Mouse (Mus musculus) heart, embryonic 15.5 days (tissue): ENCODE results near the gene Prss46. TPM values are rescaled to one million over a fixed set of nuclear protein-coding genes. Genes with fewer than 3 reads are reported as not detected.

Experiments used
- ATAC-seq: fragments of 200-750 bp; cut with Nextera tagmentation; replicated peaks from 2 replicates; pipeline ENCODE4 v1.8.0; 2017; ENCODE audit warnings: low read depth, moderate TSS enrichment; ENCODE audit not compliant: insufficient number of reproducible peaks, insufficient read depth, low FRiP score
- H3K27ac ChIP-seq: fragments of 300-500 bp; sonication (generic); 2 replicates; pipeline ENCODE4 v1.5.1; 2015; ENCODE audit warnings: mild to moderate bottlenecking, inconsistent platforms
- H3K27me3 ChIP-seq: fragments of 300-500 bp; sonication (generic); 2 replicates; pipeline ENCODE4 v1.6.1; 2015; ENCODE audit warnings: inconsistent platforms
- H3K36me3 ChIP-seq: fragments of 300-500 bp; sonication (generic); 2 replicates; pipeline ENCODE4 v1.6.1; 2015; ENCODE audit warnings: mild to moderate bottlenecking, inconsistent platforms
- H3K4me1 ChIP-seq: fragments of 300-500 bp; sonication (generic); replicated peaks from 2 replicates; pipeline ENCODE4 v1.6.1; 2015; ENCODE audit warnings: inconsistent platforms
- H3K4me2 ChIP-seq: fragments of 300-500 bp; sonication (generic); 2 replicates; pipeline ENCODE4 v1.6.1; 2015; ENCODE audit warnings: inconsistent platforms, mild to moderate bottlenecking, moderate library complexity
- H3K4me3 ChIP-seq: fragments of 300-500 bp; sonication (generic); 2 replicates; pipeline ENCODE4 v1.5.1; 2015; ENCODE audit warnings: mild to moderate bottlenecking, inconsistent platforms
- H3K9ac ChIP-seq: fragments of 300-500 bp; sonication (generic); 2 replicates; pipeline ENCODE4 v1.6.1; 2015; ENCODE audit warnings: mild to moderate bottlenecking, inconsistent platforms
- H3K9me3 ChIP-seq: fragments of 300-500 bp; sonication (generic); replicated peaks from 2 replicates; pipeline ENCODE4 v1.6.1; 2016; ENCODE audit warnings: inconsistent platforms
- WGBS: fragments of 180-500 bp; shearing (Covaris S2); methylation state at CpG from one replicate; pipeline ENCODE4 v1.1.7; 2015; ENCODE audit warnings: mixed read lengths; 5-methylcytosine and 5-hydroxymethylcytosine counted together
- polyA plus RNA-seq: library from polyadenylated mRNA; unstranded; fragments of >200 nt; fragmentation: Nextera tagmentation; extraction: Ambion mirVana; gene quantifications from 2 replicates; pipeline ENCODE4 v1.2.1, GENCODE M21; 2015

Gene Prss46
- polyA plus RNA-seq, 1 experiment from 2014 or later, result 0.10 TPM

DNA sequence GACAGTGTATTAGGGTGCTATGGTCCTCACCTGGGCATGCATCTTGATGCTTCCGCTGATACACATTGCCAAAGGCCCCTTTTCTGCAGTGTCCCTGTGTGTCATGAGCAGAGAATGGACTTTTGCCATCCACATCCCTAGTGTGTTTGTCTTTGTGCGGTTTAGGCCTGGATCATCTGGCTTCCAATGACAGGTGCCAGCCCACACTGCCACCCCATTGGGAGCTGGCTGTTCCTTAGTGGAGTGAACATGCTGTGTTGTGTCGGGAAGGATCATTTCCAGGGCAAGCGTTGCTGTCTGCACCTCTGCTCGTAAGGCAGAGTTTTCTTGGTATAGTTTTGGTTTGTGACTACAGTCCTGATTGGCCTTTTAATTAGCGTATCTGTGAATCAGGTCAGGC, 56.9 kb downstream of the Prss46 start:
- ATAC-seq, result no peak
- 85% methylated on average over 6 of the region's 6 CpGs for WGBS
- no peaks in the 10 kb centered on the region for H3K36me3 ChIP-seq
- no peaks in the 10 kb centered on the region; the same call in 1 of the 2 replicates for H3K27me3 ChIP-seq
- peaks cover 4% of the 10 kb centered on the region for H3K4me1 ChIP-seq
- H3K9me3 ChIP-seq, result no peaks in the 10 kb centered on the region
- H3K9ac ChIP-seq, result no peak overlapping the region
- no peak overlapping the region for H3K4me2 ChIP-seq
- H3K27ac ChIP-seq, result no peak overlapping the region
- H3K4me3 ChIP-seq, result no peak overlapping the region

DNA sequence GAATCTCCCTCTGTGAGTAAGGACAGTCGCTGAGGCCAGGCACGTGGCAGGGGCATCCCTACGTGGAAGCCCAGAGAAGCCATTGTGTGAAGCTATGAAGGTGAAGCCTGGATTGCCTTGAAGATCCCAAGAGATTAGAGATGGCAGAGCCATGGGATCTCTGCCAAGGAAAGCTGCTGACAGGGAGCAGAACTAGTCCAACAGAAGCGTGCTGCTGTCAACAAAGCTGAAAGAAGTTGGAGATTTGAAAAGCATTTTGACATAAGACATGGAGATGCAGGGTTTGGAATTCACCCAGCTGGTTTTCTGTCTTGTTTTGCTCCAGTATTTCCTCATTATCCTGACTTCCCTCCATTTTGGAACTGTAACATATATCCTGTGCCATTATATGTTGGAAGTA, 58.0 kb downstream of the Prss46 start:
- H3K27ac ChIP-seq, result no peak overlapping the region
- no peaks in the 10 kb centered on the region for H3K9me3 ChIP-seq
- no peak overlapping the region for H3K4me2 ChIP-seq
- H3K9ac ChIP-seq, result no peak overlapping the region
- no peaks in the 10 kb centered on the region for H3K36me3 ChIP-seq
- H3K4me3 ChIP-seq, result no peak overlapping the region
- no peaks in the 10 kb centered on the region; the same call in 1 of the 2 replicates for H3K27me3 ChIP-seq
- no peak for ATAC-seq
- H3K4me1 ChIP-seq, result no peaks in the 10 kb centered on the region
- 53% methylated on average over 4 of the region's 4 CpGs for WGBS

Other genes starting within 250 kb of the Prss46 start
- 17.7 and 22.9 TPM in 2 replicates for gene Nradd, start 220.1 kb upstream of the Prss46 start, polyA plus RNA-seq
- gene Nbeal2, start 190.3 kb upstream of the Prss46 start, polyA plus RNA-seq, result 1.8 and 4.2 TPM in 2 replicates
- 130 and 138 TPM in 2 replicates for gene Ccdc12, start 188.0 kb upstream of the Prss46 start, polyA plus RNA-seq
- gene Myl3, start 102.6 kb upstream of the Prss46 start, polyA plus RNA-seq, result 3,797 and 4,490 TPM in 2 replicates
- 23.2 and 26.1 TPM in 2 replicates for gene Pth1r, start 97.4 kb upstream of the Prss46 start, polyA plus RNA-seq
- gene Prss42, start 46.3 kb upstream of the Prss46 start, polyA plus RNA-seq, result 0.15 TPM in 1 of 2 replicates, not detected in the other
- gene Prss44, start 30.5 kb upstream of the Prss46 start, polyA plus RNA-seq, result not detected in 2 replicates
- gene Prss43, start 17.8 kb upstream of the Prss46 start, polyA plus RNA-seq, result not detected in 2 replicates
- gene Prss45, start 9.9 kb upstream of the Prss46 start, polyA plus RNA-seq, result not detected in 2 replicates
- 0.37 TPM in 1 of 2 replicates, not detected in the other for gene Prss50, start 13.5 kb downstream of the Prss46 start, polyA plus RNA-seq
- gene Als2cl, start 35.4 kb downstream of the Prss46 start, polyA plus RNA-seq, result 1.7 and 3.2 TPM in 2 replicates
- gene Tmie, start 35.6 kb downstream of the Prss46 start, polyA plus RNA-seq, result 0.74 and 1.2 TPM in 2 replicates
- not detected in 2 replicates for gene Fam240a, start 72.4 kb downstream of the Prss46 start, polyA plus RNA-seq
- not detected in 2 replicates for gene Tdgf1, start 101.7 kb downstream of the Prss46 start, polyA plus RNA-seq
- 4.4 and 6.9 TPM in 2 replicates for gene Lrrc2, start 107.0 kb downstream of the Prss46 start, polyA plus RNA-seq
- 0.30 and 0.36 TPM in 2 replicates for gene Rtp3, start 146.1 kb downstream of the Prss46 start, polyA plus RNA-seq
- gene Ltf, start 174.8 kb downstream of the Prss46 start, polyA plus RNA-seq, result 1.9 and 2.2 TPM in 2 replicates
- 3.9 and 5.2 TPM in 2 replicates for gene Ccrl2, start 213.0 kb downstream of the Prss46 start, polyA plus RNA-seq